Mouse (Mus musculus): ENCODE data around the gene Fggy. TPM values are rescaled to one million over a fixed set of nuclear protein-coding genes. Genes with fewer than 3 reads are reported as not detected.

Fggy gene
- total and polyA plus RNA-seq, 2 experiments = 99.5 to 189 TPM

DNA sequence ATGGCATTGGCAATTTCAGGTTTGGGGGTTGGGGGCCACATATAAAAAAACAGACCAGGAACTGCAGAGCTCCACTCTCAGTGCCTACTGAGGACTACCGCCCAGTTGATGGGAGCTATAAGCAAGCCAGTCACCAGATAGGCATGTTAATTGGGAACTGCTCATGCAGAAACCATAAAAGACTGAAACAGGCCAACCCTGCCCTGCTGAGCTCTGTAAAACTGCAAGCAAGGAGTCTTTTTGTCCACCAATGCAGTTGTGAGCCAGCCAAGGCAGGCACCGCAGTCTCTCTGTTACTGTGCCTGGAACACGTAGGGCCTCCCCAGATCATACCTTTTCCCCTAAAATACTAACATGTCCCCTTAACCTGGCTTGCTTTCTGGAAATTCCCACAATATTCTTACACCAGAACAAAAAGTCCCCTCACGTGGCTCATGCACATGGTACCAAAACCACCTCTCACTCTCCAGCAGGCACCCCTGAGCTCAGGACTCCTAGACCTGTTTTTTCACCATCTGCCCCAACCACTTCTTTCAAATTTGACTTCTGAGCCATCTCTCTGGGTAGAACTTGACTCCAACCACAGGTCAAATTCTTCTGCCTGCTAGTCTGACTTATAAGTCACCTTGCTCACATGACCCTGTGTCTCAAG is 377.2 kb downstream of the Fggy start:
- no peak overlapping the region for H3K9ac ChIP-seq (ENCODE audit: low read depth, low read length)
- TF ChIP-seq CTCF (IDR thresholded peaks at IDR 0.05; ENCODE audit: low read depth, low read length) = no peak
- no peak for TF ChIP-seq POLR2A (IDR thresholded peaks at IDR 0.05; ENCODE audit: extremely low read depth, insufficient read depth, low read length)
- H3K36me3 ChIP-seq (ENCODE audit: control insufficient read depth, insufficient read depth, low read length) = no peaks in the 10 kb centered on the region
- H3K4me1 ChIP-seq (ENCODE audit: control insufficient read depth, insufficient read depth, low read length) = no peaks in the 10 kb centered on the region
- no peak overlapping the region for H3K27ac ChIP-seq (replicated peaks; ENCODE audit: insufficient read depth, low read depth, low read length)
- H3K4me3 ChIP-seq (ENCODE audit: insufficient read depth, low read depth, low read length) = no peak overlapping the region
- no peaks in the 10 kb centered on the region for H3K27me3 ChIP-seq (ENCODE audit: control insufficient read depth, insufficient read depth, low read length)
- WGBS = 94% methylated on average over 4 of the region's 4 CpGs
- no peak for DNase-seq (ENCODE audit: extremely low read depth, low read depth, low spot score)
- no peaks in the 10 kb centered on the region for H3K79me2 ChIP-seq (ENCODE audit: control insufficient read depth, insufficient read depth, low read length)

DNA sequence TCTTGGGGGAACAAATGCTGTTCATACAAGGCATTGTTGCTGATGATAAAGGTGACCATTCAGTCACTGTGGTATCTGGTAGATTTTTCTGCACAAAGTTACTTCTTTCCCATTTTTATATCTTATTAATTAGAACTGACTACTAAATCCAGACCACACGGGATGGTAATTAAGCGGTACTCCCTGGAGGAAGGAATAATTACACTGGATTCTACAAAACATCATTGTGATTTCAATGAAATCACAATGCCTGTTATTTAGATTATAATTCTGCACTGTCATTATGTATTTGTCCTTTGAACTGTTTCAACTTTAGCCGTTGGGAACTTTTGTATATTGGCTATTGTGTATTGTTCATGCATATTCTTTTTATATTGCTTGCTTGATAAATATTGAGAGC is 381.4 kb downstream of the Fggy start:
- Histone ChIP-seq H3K9ac (ENCODE audit: low read depth, low read length) (no peak overlapping the region), H3K27me3 (ENCODE audit: control insufficient read depth, insufficient read depth, low read length) (no peaks in the 10 kb centered on the region), H3K79me2 (ENCODE audit: control insufficient read depth, insufficient read depth, low read length) (no peaks in the 10 kb centered on the region), H3K27ac (replicated peaks; ENCODE audit: insufficient read depth, low read depth, low read length) (no peak overlapping the region), H3K4me1 (ENCODE audit: control insufficient read depth, insufficient read depth, low read length) (no peaks in the 10 kb centered on the region), H3K36me3 (ENCODE audit: control insufficient read depth, insufficient read depth, low read length) (no peaks in the 10 kb centered on the region), H3K4me3 (ENCODE audit: insufficient read depth, low read depth, low read length) (no peak overlapping the region)
- DNase-seq (ENCODE audit: extremely low read depth, low read depth, low spot score) = no peak
- TF ChIP-seq POLR2A (IDR thresholded peaks at IDR 0.05; ENCODE audit: extremely low read depth, insufficient read depth, low read length) (no peak), CTCF (IDR thresholded peaks at IDR 0.05; ENCODE audit: low read depth, low read length) (no peak)
- 83% methylated on average over 3 of the region's 3 CpGs for WGBS

GRCm38 (mm10) chr4:95947896-95948295 is 390.6 kb downstream of the Fggy start:
- 87% methylated on average over 1 of the region's 1 CpGs for WGBS
- Histone ChIP-seq H3K9ac (ENCODE audit: low read depth, low read length) (no peak overlapping the region), H3K4me3 (ENCODE audit: insufficient read depth, low read depth, low read length) (no peak overlapping the region), H3K27ac (replicated peaks; ENCODE audit: insufficient read depth, low read depth, low read length) (no peak overlapping the region), H3K27me3 (ENCODE audit: control insufficient read depth, insufficient read depth, low read length) (no peaks in the 10 kb centered on the region), H3K4me1 (ENCODE audit: control insufficient read depth, insufficient read depth, low read length) (no peaks in the 10 kb centered on the region), H3K79me2 (ENCODE audit: control insufficient read depth, insufficient read depth, low read length) (no peaks in the 10 kb centered on the region), H3K36me3 (ENCODE audit: control insufficient read depth, insufficient read depth, low read length) (no peaks in the 10 kb centered on the region)
- DNase-seq (ENCODE audit: extremely low read depth, low read depth, low spot score) = no peak
- no peak for TF ChIP-seq POLR2A (IDR thresholded peaks at IDR 0.05; ENCODE audit: extremely low read depth, insufficient read depth, low read length)
- no peak for TF ChIP-seq CTCF (IDR thresholded peaks at IDR 0.05; ENCODE audit: low read depth, low read length)

DNA sequence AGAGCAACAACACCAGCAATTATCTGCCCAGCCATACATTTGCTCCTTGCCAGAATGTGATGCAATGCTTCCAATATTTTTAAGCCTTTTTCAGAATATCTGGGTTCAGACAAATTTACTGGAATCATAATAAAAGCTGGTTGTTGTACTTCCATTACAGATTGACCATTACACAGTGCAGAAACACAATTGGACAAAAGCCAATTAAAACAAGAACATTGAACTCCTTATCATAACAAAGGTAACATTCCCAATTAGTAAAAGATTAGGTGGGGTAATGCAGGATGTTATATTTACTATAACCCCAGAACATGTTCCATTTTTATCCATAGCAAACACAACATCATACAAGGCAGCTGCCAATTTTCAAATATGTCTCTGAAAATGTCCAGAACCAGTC is 396.0 kb downstream of the Fggy start:
- Histone ChIP-seq H3K27me3 (ENCODE audit: control insufficient read depth, insufficient read depth, low read length) (no peaks in the 10 kb centered on the region), H3K27ac (replicated peaks; ENCODE audit: insufficient read depth, low read depth, low read length) (no peak overlapping the region), H3K4me1 (ENCODE audit: control insufficient read depth, insufficient read depth, low read length) (peaks cover 2% of the 10 kb centered on the region; the same call in 1 of the 2 replicates), H3K79me2 (ENCODE audit: control insufficient read depth, insufficient read depth, low read length) (no peaks in the 10 kb centered on the region), H3K9ac (ENCODE audit: low read depth, low read length) (no peak overlapping the region), H3K4me3 (ENCODE audit: insufficient read depth, low read depth, low read length) (no peak overlapping the region), H3K36me3 (ENCODE audit: control insufficient read depth, insufficient read depth, low read length) (no peaks in the 10 kb centered on the region)
- peak; percentile 83 for DNase-seq (ENCODE audit: extremely low read depth, low read depth, low spot score)
- TF ChIP-seq CTCF (IDR thresholded peaks at IDR 0.05; ENCODE audit: low read depth, low read length) (no peak), POLR2A (IDR thresholded peaks at IDR 0.05; ENCODE audit: extremely low read depth, insufficient read depth, low read length) (no peak)

- Histone ChIP-seq H3K4me1 (ENCODE audit: control insufficient read depth, insufficient read depth, low read length) (peaks cover 2% of the 10 kb centered on the region; the same call in 1 of the 2 replicates), H3K27me3 (ENCODE audit: control insufficient read depth, insufficient read depth, low read length) (no peaks in the 10 kb centered on the region), H3K4me3 (ENCODE audit: insufficient read depth, low read depth, low read length) (peak within 1 kb of the TSS; percentile 96), H3K36me3 (ENCODE audit: control insufficient read depth, insufficient read depth, low read length) (no peaks in the 10 kb centered on the region), H3K9ac (ENCODE audit: low read depth, low read length) (peak within 1 kb of the TSS; percentile 94), H3K79me2 (ENCODE audit: control insufficient read depth, insufficient read depth, low read length) (peaks cover 11% of the 10 kb centered on the region; the same call in 1 of the 2 replicates), H3K27ac (replicated peaks; ENCODE audit: insufficient read depth, low read depth, low read length) (peak within 1 kb of the TSS; percentile 98)
- TF ChIP-seq POLR2A (IDR thresholded peaks at IDR 0.05; ENCODE audit: extremely low read depth, insufficient read depth, low read length) = peak; percentile 62; the same call in 1 of the 2 replicates
- TF ChIP-seq CTCF (IDR thresholded peaks at IDR 0.05; ENCODE audit: low read depth, low read length) = no peak
- peak; percentile 95 for DNase-seq (ENCODE audit: extremely low read depth, low read depth, low spot score)
- under 1% methylated on average over 82 of the region's 82 CpGs for WGBS
These were observed 409.8 kb downstream of the Fggy start, which contains the start of gene Hook1 for GRCm38 (mm10) chr4:95966928-95967724. TSS of gene Hook1 (plus strand) at chr4:95967240.
